Mouse (Mus musculus): ENCODE results near the gene Tsc22d1.

Tsc22d1 gene

DNA sequence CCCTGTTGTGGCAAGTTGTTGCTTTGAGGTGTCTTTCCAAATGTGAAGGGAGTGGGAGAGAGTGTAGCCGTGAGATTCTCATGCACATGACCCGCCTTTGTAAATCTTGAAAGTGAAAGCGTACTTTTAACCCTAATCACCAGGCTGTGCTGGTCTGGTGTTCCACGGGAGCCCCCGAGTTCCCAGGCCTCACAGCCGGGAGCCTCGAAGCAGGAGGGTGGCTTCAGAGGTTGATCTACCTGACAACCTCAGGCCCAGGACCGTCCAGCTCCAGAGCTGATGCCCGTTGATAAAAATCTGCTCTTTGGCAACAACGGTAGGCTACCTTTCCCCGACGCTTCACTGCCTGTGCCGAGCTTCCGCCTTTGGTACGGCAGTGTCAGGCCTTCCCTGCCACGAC, 72.8 kb downstream of the Tsc22d1 start:
- DNase-seq (ENCODE audit: low spot score in 2 of 2) = no peak

DNA sequence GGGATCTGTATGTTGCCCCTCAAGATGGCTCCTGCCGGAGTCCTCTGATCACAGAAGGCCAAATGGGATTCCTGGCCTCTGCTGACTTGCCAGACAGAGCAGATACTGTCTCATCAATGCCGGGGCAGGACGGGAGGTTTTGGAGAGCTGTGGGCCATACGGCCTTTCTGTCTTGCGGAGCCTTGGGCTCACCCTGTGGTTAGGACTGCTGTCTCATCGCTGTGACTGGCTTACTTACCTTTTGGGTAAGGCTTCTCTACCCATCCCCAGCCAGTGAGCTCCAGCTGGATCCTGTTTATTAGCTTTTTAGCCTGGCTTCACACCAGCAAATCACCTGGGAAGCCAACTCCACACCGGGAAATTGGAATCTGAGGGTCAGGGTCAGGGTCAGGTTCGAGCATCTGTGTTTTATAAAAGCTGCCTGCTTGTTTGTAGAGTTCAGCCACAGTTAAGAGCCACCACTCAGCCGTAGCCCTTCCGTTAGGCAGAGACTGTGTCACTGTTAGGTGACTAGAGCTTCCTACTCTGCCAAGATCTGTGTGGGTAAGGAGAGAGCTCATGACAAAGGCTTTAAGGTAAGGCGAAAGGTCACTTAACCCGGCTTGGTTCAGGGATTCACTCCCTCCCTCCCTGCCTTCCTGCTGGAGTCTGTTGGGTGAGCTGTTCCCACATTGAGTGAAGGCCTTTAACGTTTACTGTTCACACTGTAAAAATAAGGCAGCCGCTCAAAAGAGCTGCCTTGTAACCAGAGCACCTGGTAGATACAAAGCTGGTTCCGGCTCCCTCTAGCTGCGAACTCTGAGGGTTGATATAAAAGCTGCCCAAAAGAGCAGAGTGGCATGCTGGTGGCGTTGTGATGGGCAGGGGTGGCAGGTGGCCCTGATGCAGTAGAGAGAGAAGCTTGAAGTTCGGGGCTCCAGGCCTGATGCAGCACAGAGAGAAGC, 73.6 kb downstream of the Tsc22d1 start:
- DNase-seq (ENCODE audit: low spot score in 2 of 2) = no peak

- no peak for DNase-seq (ENCODE audit: low spot score in 2 of 2)
Observed at GRCm38 (mm10) chr14:76489128-76489527, 74.4 kb downstream of the Tsc22d1 start.

GRCm38 (mm10) chr14:76495022-76495421, 80.3 kb downstream of the Tsc22d1 start:
- no peak for DNase-seq (ENCODE audit: low spot score in 2 of 2)

DNA sequence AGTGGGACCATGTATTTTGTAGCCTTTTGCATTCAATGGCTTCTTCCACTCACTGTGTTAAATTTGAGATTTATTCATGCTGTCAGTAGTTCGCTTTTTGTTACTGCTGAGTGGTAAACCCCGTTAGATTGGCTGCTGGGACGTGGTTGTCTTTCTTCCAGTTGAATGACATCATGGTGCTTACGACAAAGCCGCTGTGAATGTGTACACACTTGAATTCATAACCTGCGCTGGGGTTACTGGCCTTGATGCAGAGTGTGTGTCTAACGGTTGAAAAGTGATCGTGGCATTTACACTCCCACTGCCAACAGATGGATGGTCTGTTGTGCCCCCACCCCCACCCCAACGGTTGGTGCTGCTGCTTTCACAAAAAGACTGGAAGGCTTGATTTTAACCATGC, 82.4 kb downstream of the Tsc22d1 start:
- DNase-seq (ENCODE audit: low spot score in 2 of 2) = no peak

DNA sequence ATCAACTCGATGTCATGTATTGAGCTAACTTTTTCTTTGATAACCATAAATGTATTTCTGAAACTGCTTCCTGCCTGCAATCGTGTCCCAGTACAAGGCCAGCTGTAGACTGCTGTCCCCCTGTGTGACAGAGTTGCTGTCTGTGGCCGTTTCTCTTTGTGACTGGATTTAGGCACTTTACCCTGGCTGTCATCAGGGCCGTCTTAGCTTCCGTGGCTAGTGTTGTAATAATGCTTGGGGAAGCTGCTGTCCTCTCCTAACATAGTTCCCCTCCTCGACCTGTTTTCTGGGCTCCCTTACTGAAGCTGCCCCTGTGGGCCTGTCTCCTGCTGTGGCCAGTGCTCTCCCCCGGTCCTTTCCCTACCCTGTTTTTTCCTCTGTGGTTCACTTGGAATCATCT, 83.4 kb downstream of the Tsc22d1 start:
- no peak for DNase-seq (ENCODE audit: low spot score in 2 of 2)

- DNase-seq (ENCODE audit: low spot score in 2 of 2) = no peak
Observed at GRCm38 (mm10) chr14:76499492-76499891, 84.7 kb downstream of the Tsc22d1 start.

- DNase-seq (ENCODE audit: low spot score in 2 of 2) = no peak
Observed at GRCm38 (mm10) chr14:76500036-76500435, 85.3 kb downstream of the Tsc22d1 start.

GRCm38 (mm10) chr14:76503231-76503851, 88.6 kb downstream of the Tsc22d1 start:
- no peak for DNase-seq (ENCODE audit: low spot score in 2 of 2)

GRCm38 (mm10) chr14:76504121-76504737, 89.5 kb downstream of the Tsc22d1 start:
- peak; percentile 90 to 93 for DNase-seq (ENCODE audit: low spot score in 2 of 2)

- DNase-seq (ENCODE audit: low spot score in 2 of 2) = no peak
Observed at GRCm38 (mm10) chr14:76505101-76505438, 90.3 kb downstream of the Tsc22d1 start.

GRCm38 (mm10) chr14:76505439-76506220, 90.9 kb downstream of the Tsc22d1 start:
- peak; percentile 75 to 78 for DNase-seq (ENCODE audit: low spot score in 2 of 2)

DNA sequence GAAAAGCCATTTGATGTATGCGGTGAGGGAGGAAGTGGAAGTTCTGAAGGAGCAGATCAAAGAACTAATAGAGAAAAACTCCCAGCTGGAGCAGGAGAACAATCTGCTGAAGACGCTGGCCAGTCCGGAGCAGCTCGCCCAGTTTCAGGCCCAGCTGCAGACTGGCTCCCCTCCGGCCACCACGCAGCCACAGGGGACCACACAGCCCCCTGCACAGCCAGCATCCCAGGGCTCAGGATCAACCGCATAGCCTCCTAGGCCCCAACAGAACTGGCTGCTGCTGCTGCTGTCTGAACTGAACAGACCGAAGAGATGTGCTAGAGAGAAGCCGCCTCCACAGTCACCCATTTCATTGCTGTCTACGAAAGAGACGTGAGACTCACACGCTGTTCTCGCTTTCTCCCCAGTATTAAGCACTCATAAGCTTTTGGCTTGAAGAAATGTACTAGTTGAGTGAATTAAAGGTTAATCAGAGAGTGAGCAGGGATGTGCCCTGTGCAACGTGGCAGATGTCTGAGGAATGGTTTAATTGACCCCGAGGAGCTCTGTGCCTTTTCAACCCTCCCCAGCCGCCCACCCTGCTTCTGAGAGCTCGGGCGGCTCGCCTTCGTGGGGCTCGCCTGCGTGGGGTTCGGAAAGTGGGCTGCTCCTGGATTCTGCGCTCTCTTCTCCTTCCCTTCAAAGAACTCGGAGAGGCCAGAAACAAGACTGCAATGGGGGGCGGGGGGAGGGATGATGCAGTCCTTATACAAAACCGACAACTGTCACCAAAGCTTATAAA, 91.9 kb downstream of the Tsc22d1 start:
- peak in 1 of 2 experiments; percentile 46 for DNase-seq (ENCODE audit: low spot score in 2 of 2)

DNA sequence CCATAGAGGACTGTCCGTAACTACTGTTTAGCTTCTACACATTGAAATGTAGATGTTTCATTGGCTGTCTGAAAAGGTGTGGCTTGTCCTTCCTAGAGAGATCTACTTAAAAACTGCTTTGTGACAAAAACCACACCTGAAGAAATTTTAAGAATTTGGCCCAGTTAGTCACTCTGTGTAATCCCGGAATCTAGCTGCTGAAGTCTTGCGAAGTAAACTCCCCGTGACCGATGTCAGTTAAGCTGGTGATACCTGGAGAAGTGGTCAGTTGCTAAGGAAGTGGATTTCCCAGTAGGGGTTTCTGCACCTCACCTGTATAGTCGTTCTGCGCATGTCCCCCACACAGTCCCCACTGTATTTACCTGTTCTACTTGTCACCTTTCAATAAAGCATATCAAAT, 92.6 kb downstream of the Tsc22d1 start:
- DNase-seq (ENCODE audit: low spot score in 2 of 2) = no peak

DNA sequence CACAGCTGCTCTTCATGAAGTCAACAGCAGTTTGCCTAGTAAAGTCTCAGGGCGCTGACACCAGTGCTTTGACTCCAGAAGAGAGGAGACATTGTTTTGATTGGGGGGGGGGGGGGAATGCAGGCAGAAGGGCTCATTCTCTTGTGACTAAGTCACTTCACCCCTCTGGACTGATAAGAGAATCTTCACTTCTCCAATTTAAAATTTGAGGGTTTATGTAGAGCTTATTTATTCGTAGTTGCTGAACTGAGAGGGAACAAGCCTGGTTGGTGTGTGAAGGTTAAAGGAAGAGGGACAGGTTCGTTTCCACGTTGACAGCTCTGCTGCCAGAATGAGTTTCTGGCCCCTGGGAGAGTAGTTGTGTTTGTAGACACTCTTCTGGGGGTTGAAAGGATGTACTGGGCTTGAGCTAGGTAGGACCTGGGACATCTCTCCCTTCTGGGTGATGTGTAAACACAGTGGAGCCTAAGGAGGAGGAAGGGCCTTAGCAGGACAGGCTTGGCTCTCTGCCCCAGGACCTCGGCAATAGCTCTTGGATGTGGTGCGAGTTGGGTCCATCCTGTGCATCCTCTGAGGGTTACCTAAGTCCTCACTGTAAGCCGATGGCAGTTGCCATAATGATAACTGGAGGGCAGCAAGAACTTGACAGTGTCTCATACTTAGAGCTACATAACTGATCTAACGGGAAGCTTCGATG, 93.2 kb downstream of the Tsc22d1 start:
- no peak for DNase-seq (ENCODE audit: low spot score in 2 of 2)

DNA sequence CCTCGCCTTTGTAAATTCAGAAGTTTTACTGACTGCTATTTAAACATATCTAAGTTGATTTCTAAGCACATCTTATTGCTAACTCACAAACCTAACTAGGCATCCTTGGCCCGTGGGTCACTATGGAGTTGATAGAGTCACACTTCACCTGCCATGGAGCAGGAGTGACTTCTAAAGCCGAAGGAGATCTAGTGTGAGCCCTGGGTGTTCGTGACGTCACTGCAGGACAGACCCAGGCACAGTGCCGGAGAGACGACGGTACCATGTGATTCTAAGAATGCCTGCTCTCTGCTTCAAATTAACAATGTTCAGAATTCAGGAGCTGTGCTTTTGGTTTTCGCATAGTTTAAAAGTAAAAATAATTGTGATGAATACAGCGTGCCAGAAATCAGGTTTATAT, 93.9 kb downstream of the Tsc22d1 start:
- no peak for DNase-seq (ENCODE audit: low spot score in 2 of 2)

DNA sequence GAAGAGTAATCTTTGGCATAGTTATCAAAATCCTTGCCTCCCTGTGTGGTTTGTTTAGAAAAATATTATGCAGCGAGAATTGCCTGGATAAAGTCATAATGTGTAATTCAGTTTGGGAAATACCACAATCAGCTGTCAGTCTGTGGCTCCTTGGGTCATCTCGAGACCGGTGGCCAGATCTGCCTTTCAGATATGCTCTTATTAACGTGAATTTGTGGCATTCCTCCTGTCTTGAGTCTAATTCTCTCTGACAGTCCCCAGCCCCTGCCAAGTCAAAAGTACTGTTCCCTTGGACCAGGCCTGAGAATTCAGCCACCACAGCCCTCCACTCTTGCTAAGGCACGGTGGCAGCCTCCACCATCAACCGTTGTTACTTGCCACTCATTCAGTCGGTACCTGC, 97.2 kb downstream of the Tsc22d1 start:
- DNase-seq (ENCODE audit: low spot score in 2 of 2) = no peak

DNA sequence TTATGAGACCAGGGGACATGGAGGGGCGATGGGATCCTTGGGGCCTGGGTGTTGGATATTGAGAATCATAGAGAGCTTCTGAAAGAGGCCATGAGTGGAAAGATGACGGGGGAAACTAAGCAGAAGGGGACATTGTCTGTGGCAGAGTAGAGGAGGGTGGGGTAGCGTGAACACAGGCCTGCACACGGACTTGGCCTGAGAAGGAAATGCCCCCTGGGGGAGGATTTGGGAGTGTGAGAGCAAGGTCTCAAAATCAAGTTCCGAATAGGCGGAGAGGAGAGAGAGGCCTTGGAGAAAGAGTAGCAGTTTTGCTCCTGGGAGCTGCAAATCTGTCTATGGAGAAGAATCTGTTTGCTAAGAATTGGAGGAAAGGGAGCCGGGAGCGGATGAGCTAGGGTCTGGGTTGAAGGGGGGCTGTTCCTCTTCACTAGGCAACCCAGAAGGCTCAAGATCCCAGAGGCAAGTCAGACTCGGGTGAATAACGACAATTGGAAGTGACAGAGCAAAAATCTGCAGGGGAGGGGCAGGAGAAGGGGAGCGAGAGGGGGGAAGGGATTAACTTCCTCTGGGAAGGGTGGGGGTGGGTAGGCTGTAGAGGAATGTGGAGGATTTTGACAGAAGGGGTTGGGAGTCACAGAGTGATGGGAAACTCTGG, 98.8 kb downstream of the Tsc22d1 start:
- no peak for DNase-seq (ENCODE audit: low spot score in 2 of 2)

- DNase-seq (ENCODE audit: low spot score in 2 of 2) = no peak
Observed at GRCm38 (mm10) chr14:76514050-76514585, 99.4 kb downstream of the Tsc22d1 start.

- no peak for DNase-seq (ENCODE audit: low spot score in 2 of 2)
Observed at GRCm38 (mm10) chr14:76515620-76516019, 100.9 kb downstream of the Tsc22d1 start.

Data from frontal cortex, postnatal 14 days (tissue).